ENCODE assay signal across 13 mouse cellular contexts in the genomic region with DNA sequence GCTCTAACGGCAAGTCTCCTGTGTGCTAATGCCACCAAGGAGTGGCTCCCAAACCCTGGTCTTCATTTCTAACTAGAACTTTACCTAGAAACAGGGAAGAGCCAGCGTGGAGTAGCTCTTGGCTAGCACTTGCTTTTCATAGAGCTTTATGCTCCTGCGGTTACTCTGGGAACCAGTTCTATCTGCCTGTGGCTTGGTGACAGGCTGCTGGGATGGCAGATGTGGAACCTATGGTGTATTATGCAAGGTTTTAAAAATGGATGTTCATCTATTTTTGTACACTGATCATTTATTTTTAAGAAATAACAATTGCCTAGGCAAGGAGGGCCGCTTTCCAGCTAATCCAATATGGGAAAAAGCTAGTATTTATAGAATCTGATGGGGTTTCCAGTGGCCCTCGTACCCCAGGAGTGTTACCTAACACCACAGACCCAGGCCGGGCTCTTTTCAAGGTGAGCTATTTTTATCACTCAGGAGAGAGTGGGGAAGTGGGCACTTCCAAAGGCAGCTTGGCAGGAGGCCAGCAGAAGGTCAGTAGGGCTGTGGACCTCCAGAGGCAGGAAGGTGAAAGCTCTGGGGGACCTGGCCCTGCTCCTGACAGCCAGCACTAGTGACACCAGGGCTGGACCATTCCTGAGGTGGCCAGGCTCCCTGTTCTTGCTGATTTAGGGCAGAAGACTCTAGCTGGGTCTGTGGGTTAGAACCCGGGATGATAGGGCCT. TPM values are rescaled to one million over a fixed set of nuclear protein-coding genes. Genes with fewer than 3 reads are reported as not detected.
A peak's percentile ranks its signal among the peaks of the same experiment; 100 is the strongest.
DNase-seq lines count a peak whose midpoint lies in the region; ATAC-seq lines count a peak whose summit lies in the region.
"Had no signal": no experiment of that assay in that cellular context is flagged by ENCODE, and none has a peak within 500 bp of the region (broad histone marks: within the 10 kb centered on the region; RNA-seq: fewer than 3 reads in every experiment).

No protein-coding gene starts in this region.

- no peak overlapping the region for H3K27ac ChIP-seq in kidney, embryonic 14.5 days (ENCODE audit: low read depth, low read length)
- peak overlapping the region; percentile 82 for H3K27ac ChIP-seq in heart, embryonic 15.5 days
- no peak overlapping the region for H3K27ac ChIP-seq in limb, embryonic 10.5 days
- H3K27ac ChIP-seq in forebrain, embryonic 10.5 days, result no peak overlapping the region
- H3K27ac ChIP-seq: limb, embryonic 12.5 days; neural tube, embryonic 15.5 days had no signal

- peak; percentile 44 for DNase-seq in kidney, adult 11 months
- DNase-seq in heart, adult 18-20 months, result peak; percentile 61 to 64
- DNase-seq in kidney, postnatal 4 days, result peak; percentile 43 to 57
- no peak for DNase-seq in limb, embryonic 10.5 days (ENCODE audit: low spot score)
- DNase-seq in forebrain, embryonic 10.5 days (ENCODE audit: extremely low spot score, low spot score), result no peak
- DNase-seq in urinary bladder, adult 2 months (ENCODE audit: low spot score), result no peak
- DNase-seq: midbrain, embryonic 14.5 days; right cerebral cortex, postnatal 4 days; thymus, adult 18-20 months had no signal

- H3K9me3 ChIP-seq in kidney, embryonic 14.5 days (ENCODE audit: control insufficient read depth, low read length), result no peaks in the 10 kb centered on the region
- no peaks in the 10 kb centered on the region for H3K9me3 ChIP-seq in heart, embryonic 15.5 days (replicated peaks)
- H3K9me3 ChIP-seq in limb, embryonic 10.5 days (replicated peaks), result no peaks in the 10 kb centered on the region
- no peaks in the 10 kb centered on the region for H3K9me3 ChIP-seq in forebrain, embryonic 10.5 days
- H3K9me3 ChIP-seq: limb, embryonic 12.5 days; neural tube, embryonic 15.5 days had no signal

- no peak overlapping the region for H3K4me3 ChIP-seq in kidney, embryonic 14.5 days (ENCODE audit: low read length)
- no peak overlapping the region for H3K4me3 ChIP-seq in heart, embryonic 15.5 days
- H3K4me3 ChIP-seq in limb, embryonic 10.5 days, result no peak overlapping the region
- no peak overlapping the region for H3K4me3 ChIP-seq in forebrain, embryonic 10.5 days
- H3K4me3 ChIP-seq: limb, embryonic 12.5 days; neural tube, embryonic 15.5 days had no signal

- H3K9ac ChIP-seq in kidney, embryonic 14.5 days (ENCODE audit: low read depth, low read length), result no peak overlapping the region
- H3K9ac ChIP-seq in heart, embryonic 15.5 days, result no peak overlapping the region
- H3K9ac ChIP-seq: limb, embryonic 12.5 days; neural tube, embryonic 15.5 days had no signal

- H3K4me2 ChIP-seq in kidney, embryonic 14.5 days (replicated peaks; ENCODE audit: low read depth, low read length), result no peak overlapping the region
- no peak overlapping the region for H3K4me2 ChIP-seq in heart, embryonic 15.5 days
- H3K4me2 ChIP-seq: limb, embryonic 12.5 days; neural tube, embryonic 15.5 days had no signal

- whole genome bisulfite sequencing in kidney, embryonic 14.5 days, result 77% methylated on average over 7 of the region's 7 CpGs
- 49% methylated on average over 7 of the region's 7 CpGs for WGBS in heart, embryonic 15.5 days
- WGBS in limb, embryonic 10.5 days, result 90% methylated on average over 7 of the region's 7 CpGs
- 90% methylated on average over 7 of the region's 7 CpGs for WGBS in forebrain, embryonic 10.5 days

- ATAC-seq in kidney, embryonic 14.5 days (ENCODE audit: low FRiP score, low TSS enrichment), result no peak
- ATAC-seq in heart, embryonic 15.5 days (replicated peaks; ENCODE audit: insufficient number of reproducible peaks, insufficient read depth, low FRiP score, low read depth), result peak; percentile 65; the same call in 1 of the 2 replicates

- peaks cover 66% of the 10 kb centered on the region for H3K36me3 ChIP-seq in kidney, embryonic 14.5 days (ENCODE audit: control insufficient read depth, insufficient read depth, low read length)
- peaks cover 15% of the 10 kb centered on the region for H3K36me3 ChIP-seq in heart, embryonic 15.5 days
- peaks cover 92% of the 10 kb centered on the region for H3K36me3 ChIP-seq in limb, embryonic 10.5 days
- peaks cover 96% of the 10 kb centered on the region for H3K36me3 ChIP-seq in forebrain, embryonic 10.5 days (replicated peaks)

- no peaks in the 10 kb centered on the region for H3K4me1 ChIP-seq in kidney, embryonic 14.5 days (ENCODE audit: control insufficient read depth, insufficient read depth, low read length)
- peaks cover 36% of the 10 kb centered on the region for H3K4me1 ChIP-seq in heart, embryonic 15.5 days (replicated peaks)
- no peaks in the 10 kb centered on the region for H3K4me1 ChIP-seq in limb, embryonic 10.5 days
- peaks cover 15% of the 10 kb centered on the region; the same call in 1 of the 2 replicates for H3K4me1 ChIP-seq in forebrain, embryonic 10.5 days
- H3K4me1 ChIP-seq: limb, embryonic 12.5 days; neural tube, embryonic 15.5 days had no signal

- H3K27me3 ChIP-seq in kidney, embryonic 14.5 days (ENCODE audit: control insufficient read depth, insufficient read depth, low read length), result no peaks in the 10 kb centered on the region
- H3K27me3 ChIP-seq in heart, embryonic 15.5 days, result no peaks in the 10 kb centered on the region
- no peaks in the 10 kb centered on the region for H3K27me3 ChIP-seq in limb, embryonic 10.5 days (ENCODE audit: low read depth, poor library complexity, severe bottlenecking)
- no peaks in the 10 kb centered on the region for H3K27me3 ChIP-seq in forebrain, embryonic 10.5 days (ENCODE audit: poor library complexity, severe bottlenecking)
- H3K27me3 ChIP-seq: limb, embryonic 12.5 days; neural tube, embryonic 15.5 days had no signal

RNA-seq across cellular contexts. Expression of gene Clec2l, which starts 41.6 kb away (rescaled TPM):
- polyA plus RNA-seq in kidney, embryonic 14.5 days (2014; fragmentation: Nextera tagmentation; extraction: Ambion mirVana), result 1.1 and 1.3 TPM in 2 replicates
- total RNA-seq in heart, adult 18-20 months (2021), result 1 to 10 TPM; 1.3 to 1.4 TPM
- 0.87 and 1.9 TPM in 2 replicates for polyA plus RNA-seq in heart, embryonic 15.5 days (2015; fragmentation: Nextera tagmentation; extraction: Ambion mirVana)
- 0.35 and 0.40 TPM in 2 replicates for polyA plus RNA-seq in limb, embryonic 10.5 days (2016; fragmentation: Nextera tagmentation; extraction: Ambion mirVana)
- polyA plus RNA-seq in forebrain, embryonic 10.5 days (2016; fragmentation: Nextera tagmentation; extraction: Ambion mirVana), result 0.26 and 0.74 TPM in 2 replicates
- 0.46 and 0.47 TPM in 2 replicates for polyA plus RNA-seq in urinary bladder, adult 2 months (2012; rRNA removed)

Comparison
In these comparisons a context has a peak if more than half of its experiments do, and no peak if none do; other contexts are left out.
1. DNase-seq: peak in kidney, adult 11 months (single experiment), heart, adult 18-20 months (2 of 2) and kidney, postnatal 4 days (2 of 2); none in limb, embryonic 10.5 days (single experiment), forebrain, embryonic 10.5 days (single experiment) and urinary bladder, adult 2 months (single experiment).